Mouse (Mus musculus): ENCODE results near the gene Wbp11.

DNA sequence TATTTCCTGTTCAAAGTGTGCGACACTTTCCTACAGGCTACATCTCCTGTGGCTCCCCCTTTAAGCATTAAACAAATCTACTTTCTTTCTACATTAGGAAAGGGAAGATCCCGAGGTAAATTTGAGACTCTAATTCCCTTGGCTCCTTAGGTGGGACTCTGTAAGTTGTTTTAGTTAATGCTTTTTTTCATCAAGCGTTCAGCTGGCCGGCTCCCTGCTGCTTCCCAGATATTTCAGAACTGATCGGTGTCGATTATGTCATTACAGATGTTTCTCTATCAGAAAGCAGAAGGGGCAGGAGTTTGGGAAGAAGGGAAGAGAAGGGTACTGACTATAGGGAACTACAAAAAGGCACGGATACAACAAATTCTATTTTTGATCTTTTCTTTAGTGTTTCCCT, 917 bp downstream of the Wbp11 start:
- TF ChIP-seq CTCF (IDR thresholded peaks at IDR 0.05; ENCODE audit: insufficient read depth, low read length) (no peak), POLR2A (IDR thresholded peaks at IDR 0.05; ENCODE audit: borderline replicate concordance, extremely low read depth, low read depth, low read length) (no peak)
